21 mouse cellular contexts compared by ENCODE assay signal in genomic region chr1:33650875-33651274, GRCm38 (mm10). TPM values are rescaled to one million over a fixed set of nuclear protein-coding genes. Genes with fewer than 3 reads are reported as not detected.
DNase-seq lines count a peak whose midpoint lies in the region; ATAC-seq lines count a peak whose summit lies in the region.
"Had no signal": no experiment of that assay in that cellular context is flagged by ENCODE, and none has a peak within 500 bp of the region (broad histone marks: within the 10 kb centered on the region; RNA-seq: fewer than 3 reads in every experiment).

No protein-coding gene starts in this region.

- no peak overlapping the region for H3K4me3 ChIP-seq in kidney, embryonic 16.5 days (ENCODE audit: low read length)
- H3K4me3 ChIP-seq in liver, embryonic 13.5 days (replicated peaks) = no peak overlapping the region
- no peak overlapping the region for H3K4me3 ChIP-seq in liver, embryonic 11.5 days (ENCODE audit: low read depth, low read length)
- H3K4me3 ChIP-seq: forebrain, embryonic 10.5 days; forebrain, embryonic 13.5 days; hindbrain, embryonic 10.5 days; hindbrain, embryonic 13.5 days had no signal

- no peak overlapping the region for H3K9ac ChIP-seq in kidney, embryonic 16.5 days (replicated peaks; ENCODE audit: low read length)
- H3K9ac ChIP-seq in liver, embryonic 13.5 days = no peak overlapping the region
- H3K9ac ChIP-seq in liver, embryonic 11.5 days (ENCODE audit: low read depth, low read length) = no peak overlapping the region
- H3K9ac ChIP-seq: forebrain, embryonic 13.5 days; hindbrain, embryonic 13.5 days had no signal

- intact Hi-C loops in heart, postnatal 14 days (cut with DNase I) = no loop called here

- peaks cover 2% of the 10 kb centered on the region; the same call in 1 of the 2 replicates for H3K4me1 ChIP-seq in kidney, embryonic 16.5 days (ENCODE audit: insufficient read depth, low read length)
- H3K4me1 ChIP-seq in liver, embryonic 13.5 days (replicated peaks) = peaks cover 44% of the 10 kb centered on the region
- peaks cover 3% of the 10 kb centered on the region for H3K4me1 ChIP-seq in liver, embryonic 11.5 days (replicated peaks; ENCODE audit: control insufficient read depth, insufficient read depth, low read length)
- H3K4me1 ChIP-seq: forebrain, embryonic 10.5 days; hindbrain, embryonic 10.5 days had no signal

- ATAC-seq in kidney, embryonic 16.5 days (ENCODE audit: low FRiP score, low TSS enrichment) = peak; percentile 57
- no peak for ATAC-seq in liver, embryonic 13.5 days (ENCODE audit: low read depth)
- ATAC-seq in liver, embryonic 11.5 days (replicated peaks; ENCODE audit: low FRiP score) = no peak
- ATAC-seq: forebrain, embryonic 13.5 days; forebrain, embryonic 16.5 days; hindbrain, embryonic 16.5 days had no signal

- peaks cover 8% of the 10 kb centered on the region; the same call in 1 of the 2 replicates for H3K36me3 ChIP-seq in kidney, embryonic 16.5 days (ENCODE audit: insufficient read depth, low read length)
- peaks cover 79% of the 10 kb centered on the region for H3K36me3 ChIP-seq in liver, embryonic 13.5 days
- peaks cover 20% of the 10 kb centered on the region; the same call in 1 of the 2 replicates for H3K36me3 ChIP-seq in liver, embryonic 11.5 days (ENCODE audit: control insufficient read depth, insufficient read depth, low read length)

- WGBS in kidney, embryonic 16.5 days = 67% methylated on average over 11 of the region's 11 CpGs
- 93% methylated on average over 11 of the region's 11 CpGs for WGBS in liver, embryonic 13.5 days (ENCODE audit: insufficient replicate concordance)
- WGBS in liver, embryonic 11.5 days = 92% methylated on average over 11 of the region's 11 CpGs

- no peak overlapping the region for H3K4me2 ChIP-seq in kidney, embryonic 16.5 days (replicated peaks; ENCODE audit: low read depth, low read length)
- no peak overlapping the region for H3K4me2 ChIP-seq in liver, embryonic 13.5 days
- H3K4me2 ChIP-seq in liver, embryonic 11.5 days = no peak overlapping the region
- H3K4me2 ChIP-seq: forebrain, embryonic 13.5 days; heart, embryonic 11.5 days; hindbrain, embryonic 13.5 days had no signal

- H3K9me3 ChIP-seq in kidney, embryonic 16.5 days (ENCODE audit: low read length) = no peaks in the 10 kb centered on the region
- H3K9me3 ChIP-seq in liver, embryonic 13.5 days (replicated peaks) = no peaks in the 10 kb centered on the region
- H3K9me3 ChIP-seq in liver, embryonic 11.5 days (ENCODE audit: control insufficient read depth, low read length) = no peaks in the 10 kb centered on the region
- H3K9me3 ChIP-seq: forebrain, embryonic 10.5 days; forebrain, embryonic 13.5 days; hindbrain, embryonic 10.5 days; hindbrain, embryonic 13.5 days had no signal

- H3K27ac ChIP-seq in kidney, embryonic 16.5 days (ENCODE audit: low read length) = no peak overlapping the region
- peak overlapping the region; percentile 30; the same call in 1 of the 2 replicates for H3K27ac ChIP-seq in liver, embryonic 13.5 days
- no peak overlapping the region for H3K27ac ChIP-seq in liver, embryonic 11.5 days (ENCODE audit: low read depth, low read length)
- H3K27ac ChIP-seq: forebrain, embryonic 10.5 days; forebrain, embryonic 13.5 days; hindbrain, embryonic 10.5 days; hindbrain, embryonic 13.5 days had no signal

- no peaks in the 10 kb centered on the region for H3K27me3 ChIP-seq in kidney, embryonic 16.5 days (ENCODE audit: insufficient read depth, low read length)
- H3K27me3 ChIP-seq in liver, embryonic 13.5 days = no peaks in the 10 kb centered on the region
- H3K27me3 ChIP-seq in liver, embryonic 11.5 days (replicated peaks; ENCODE audit: control insufficient read depth, insufficient read depth, low read length) = no peaks in the 10 kb centered on the region
- H3K27me3 ChIP-seq: forebrain, embryonic 13.5 days; hindbrain, embryonic 13.5 days had no signal

- peak; percentile 59 for DNase-seq in heart, adult 11 months
- no peak for DNase-seq in heart, postnatal 14 days
- DNase-seq in kidney, adult 9 months = no peak
- no peak for DNase-seq in liver, embryonic 13.5 days
- DNase-seq in liver, embryonic 11.5 days (ENCODE audit: low spot score) = no peak
- DNase-seq: adrenal gland, postnatal 10 days; adrenal gland, postnatal 36 days; cerebellum, adult 18-20 months; cerebellum, adult 9-10 months; cerebellum, postnatal 14 days; gastrocnemius, postnatal 10 days; gastrocnemius, postnatal 36 days; heart, postnatal 36 days had no signal

RNA-seq across cellular contexts. Expression of gene Prim2, which starts 18.7 kb away (rescaled TPM):
- 1 to 10 TPM; 2.9 to 4.3 TPM for total RNA-seq in heart, postnatal 14 days (2021)
- polyA plus RNA-seq in kidney, embryonic 16.5 days (2015; fragmentation: Nextera tagmentation; extraction: Ambion mirVana) = 35.8 and 36.3 TPM in 2 replicates
- 43.2 and 49.5 TPM in 2 replicates for polyA plus RNA-seq in liver, embryonic 13.5 days (2015; fragmentation: Nextera tagmentation; extraction: Ambion mirVana)
- 62.7 and 65.4 TPM in 2 replicates for polyA plus RNA-seq in liver, embryonic 11.5 days (2014; fragmentation: Nextera tagmentation; extraction: Ambion mirVana)
